Mouse (Mus musculus) intestine, embryonic 14.5 days (tissue): ENCODE results near the gene Rps27l. TPM values are rescaled to one million over a fixed set of nuclear protein-coding genes. Genes with fewer than 3 reads are reported as not detected.

Source experiments
- polyA plus RNA-seq: library from polyadenylated mRNA; unstranded; fragments of >200 nt; fragmentation: Nextera tagmentation; extraction: Ambion mirVana; gene quantifications from 2 replicates; pipeline ENCODE4 v1.2.1, GENCODE M21; 2014

Rps27l gene
- polyA plus RNA-seq, 1 experiment from 2014 or later, result 793 TPM

Other genes with a start within 250 kb of the Rps27l start
- gene Car12, start 232.4 kb upstream of the Rps27l start, polyA plus RNA-seq, result 3.2 and 5.4 TPM in 2 replicates
- gene Aph1b, start 150.6 kb upstream of the Rps27l start, polyA plus RNA-seq, result 9.5 and 13.0 TPM in 2 replicates
- gene Gm10647, start 149.0 kb upstream of the Rps27l start, polyA plus RNA-seq, result 0.55 and 1.0 TPM in 2 replicates
- 3.0 and 5.2 TPM in 2 replicates for gene Aph1c, start 111.4 kb upstream of the Rps27l start, polyA plus RNA-seq
- gene Rab8b, start 26.4 kb upstream of the Rps27l start, polyA plus RNA-seq, result 26.1 and 30.2 TPM in 2 replicates
- gene Lactb, start 29.4 kb downstream of the Rps27l start, polyA plus RNA-seq, result 8.9 and 9.3 TPM in 2 replicates
- 1,186 and 1,326 TPM in 2 replicates for gene Tpm1, start 103.3 kb downstream of the Rps27l start, polyA plus RNA-seq